Mouse (Mus musculus) heart, adult 2 months (tissue): ENCODE results near the gene Gm8298.

Experiments used
- CTCF ChIP-seq: fragments of 200-600 bp; IDR thresholded peaks from 2 replicates; pipeline ENCODE4 v1.8.1; 2022; ENCODE audit warnings: antibody characterized with exemption, mild to moderate bottlenecking, moderate library complexity
- EP300 ChIP-seq: fragments of 200-500 bp; IDR thresholded peaks from 2 replicates; pipeline ENCODE4 v1.6.1; 2011; ENCODE audit warnings: low read depth, low read length, control low read depth; ENCODE audit not compliant: insufficient read depth
- POLR2A ChIP-seq: fragments of 200-500 bp; IDR thresholded peaks from 2 replicates; pipeline ENCODE4 v1.6.1; 2011; ENCODE audit warnings: mild to moderate bottlenecking, low read depth, low read length, control low read depth; ENCODE audit not compliant: insufficient read depth

DNA sequence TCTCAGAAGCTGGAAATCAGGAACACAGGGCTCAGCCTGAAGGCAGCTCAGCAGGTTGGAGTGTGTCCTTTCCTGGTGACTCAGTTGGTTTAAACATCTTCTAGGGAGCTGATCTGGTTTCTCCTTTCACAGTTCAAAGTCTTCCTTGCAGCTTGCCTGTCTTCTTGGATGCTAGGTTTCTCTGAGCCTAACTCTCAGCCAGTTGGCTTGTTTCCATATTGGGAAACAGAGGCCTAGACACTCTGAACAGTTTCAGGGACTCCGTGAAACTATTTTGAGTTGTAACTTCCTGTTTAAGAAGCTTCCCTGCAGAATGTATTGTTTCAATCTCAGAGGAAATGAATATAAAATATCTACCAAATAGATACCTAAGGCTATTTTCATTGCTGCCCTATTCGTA is 32.4 kb downstream of the Gm8298 start:
- TF ChIP-seq CTCF (no peak), EP300 (no peak), POLR2A (no peak)
